Mouse (Mus musculus) stomach, postnatal 0 days (tissue): ENCODE results near the gene Unc5b. TPM values are rescaled to one million over a fixed set of nuclear protein-coding genes. Genes with fewer than 3 reads are reported as not detected.

Experiments
- ATAC-seq: fragments of 200-750 bp; cut with Nextera tagmentation; 2 replicates; pipeline ENCODE4 v1.8.0; 2017; ENCODE audit not compliant: low FRiP score, low TSS enrichment
- DNase-seq: peaks from one replicate; pipeline ENCODE4 v3.0.0-alpha.2; 2016; ENCODE audit warnings: low spot score
- H3K27ac ChIP-seq: fragments of 300-500 bp; sonication (generic); replicated peaks from 2 replicates; pipeline ENCODE4 v1.5.1; 2014; ENCODE audit warnings: mild to moderate bottlenecking, control low read depth
- H3K27me3 ChIP-seq: fragments of 300-500 bp; sonication (generic); 2 replicates; pipeline ENCODE4 v1.6.1; 2014; ENCODE audit warnings: low read length; ENCODE audit not compliant: control insufficient read depth, insufficient read depth
- H3K36me3 ChIP-seq: fragments of 300-500 bp; sonication (generic); 2 replicates; pipeline ENCODE4 v1.6.1; 2014; ENCODE audit warnings: low read length, mixed read lengths; ENCODE audit not compliant: control insufficient read depth, insufficient read depth
- H3K4me1 ChIP-seq: fragments of 300-500 bp; sonication (generic); replicated peaks from 2 replicates; pipeline ENCODE4 v1.6.1; 2014; ENCODE audit warnings: antibody characterized with exemption; ENCODE audit not compliant: control insufficient read depth, insufficient read depth
- H3K4me2 ChIP-seq: fragments of 300-500 bp; sonication (generic); replicated peaks from 2 replicates; pipeline ENCODE4 v1.6.1; 2014; ENCODE audit warnings: low read depth, mild to moderate bottlenecking, control low read depth, moderate library complexity
- H3K4me3 ChIP-seq: fragments of 300-500 bp; sonication (generic); 2 replicates; pipeline ENCODE4 v1.5.1; 2014; ENCODE audit warnings: low read depth, low read length, control low read depth
- H3K9ac ChIP-seq: fragments of 300-500 bp; sonication (generic); 2 replicates; pipeline ENCODE4 v1.6.1; 2014; ENCODE audit warnings: mild to moderate bottlenecking, low read length, control low read depth, mixed read lengths
- H3K9me3 ChIP-seq: fragments of 300-500 bp; sonication (generic); 2 replicates; pipeline ENCODE4 v1.6.1; 2016; ENCODE audit warnings: low read length; ENCODE audit not compliant: control insufficient read depth
- CTCF ChIP-seq: IDR thresholded peaks from 2 replicates; pipeline ENCODE4 v1.5.1; 2016; ENCODE audit warnings: antibody characterized with exemption, low read depth, mild to moderate bottlenecking, moderate library complexity
- EP300 ChIP-seq: optimal IDR thresholded peaks from 2 replicates; pipeline ENCODE3; 2016; ENCODE audit warnings: antibody characterized with exemption
- WGBS: fragments of 180-500 bp; shearing (Covaris S2); extraction: QIAGEN DNeasy Blood & Tissue Kit; methylation state at CpG from one replicate; pipeline ENCODE4 v1.1.7; 2014; 5-methylcytosine and 5-hydroxymethylcytosine counted together
- polyA plus RNA-seq: library from polyadenylated mRNA; unstranded; fragments of >200 nt; fragmentation: Nextera tagmentation; extraction: Ambion mirVana; gene quantifications from 2 replicates; pipeline ENCODE4 v1.2.1, GENCODE M21; 2015

The Unc5b gene
- polyA plus RNA-seq, 1 experiment from 2014 or later = 3.8 TPM

- Histone ChIP-seq H3K4me3 (no peak overlapping the region), H3K36me3 (no peaks in the 10 kb centered on the region), H3K4me2 (no peak overlapping the region), H3K27ac (no peak overlapping the region), H3K27me3 (no peaks in the 10 kb centered on the region), H3K4me1 (peaks cover 4% of the 10 kb centered on the region; the same call in 1 of the 2 replicates), H3K9ac (no peak overlapping the region), H3K9me3 (no peaks in the 10 kb centered on the region)
- DNase-seq (no peak), ATAC-seq (no peak)
- 95% methylated on average over 7 of the region's 7 CpGs for WGBS
- TF ChIP-seq EP300 (no peak), CTCF (no peak)
Observed at GRCm38 (mm10) chr10:60818708-60819107, 12.7 kb downstream of the Unc5b start.

GRCm38 (mm10) chr10:60817868-60818267 is 13.5 kb downstream of the Unc5b start:
- no peak overlapping the region for H3K27ac ChIP-seq
- H3K4me3 ChIP-seq = no peak overlapping the region
- WGBS = 94% methylated on average over 6 of the region's 6 CpGs
- H3K36me3 ChIP-seq = no peaks in the 10 kb centered on the region
- ATAC-seq (no peak), DNase-seq (no peak)
- no peak overlapping the region for H3K4me2 ChIP-seq
- H3K9ac ChIP-seq = no peak overlapping the region
- TF ChIP-seq CTCF (no peak), EP300 (no peak)
- no peaks in the 10 kb centered on the region for H3K27me3 ChIP-seq
- peaks cover 4% of the 10 kb centered on the region; the same call in 1 of the 2 replicates for H3K4me1 ChIP-seq
- H3K9me3 ChIP-seq = no peaks in the 10 kb centered on the region

- no peak for TF ChIP-seq EP300
- no peak for TF ChIP-seq CTCF
- Histone ChIP-seq H3K36me3 (no peaks in the 10 kb centered on the region), H3K4me2 (no peak overlapping the region), H3K9ac (no peak overlapping the region), H3K27me3 (no peaks in the 10 kb centered on the region), H3K9me3 (no peaks in the 10 kb centered on the region), H3K4me1 (peaks cover 4% of the 10 kb centered on the region; the same call in 1 of the 2 replicates), H3K4me3 (no peak overlapping the region), H3K27ac (peak overlapping the region; percentile 24; the same call in 1 of the 2 replicates)
- WGBS = 34% methylated on average over 14 of the region's 14 CpGs
- DNase-seq = peak; percentile 67
- peak; percentile 65 for ATAC-seq
Observed at GRCm38 (mm10) chr10:60816872-60817648, 14.3 kb downstream of the Unc5b start.

GRCm38 (mm10) chr10:60815855-60816254 is 15.5 kb downstream of the Unc5b start:
- DNase-seq (no peak), ATAC-seq (peak; percentile 28; the same call in 1 of the 2 replicates)
- Histone ChIP-seq H3K9me3 (no peaks in the 10 kb centered on the region), H3K27ac (no peak overlapping the region), H3K9ac (no peak overlapping the region), H3K27me3 (no peaks in the 10 kb centered on the region), H3K4me3 (no peak overlapping the region), H3K4me2 (no peak overlapping the region), H3K4me1 (peaks cover 4% of the 10 kb centered on the region; the same call in 1 of the 2 replicates), H3K36me3 (no peaks in the 10 kb centered on the region)
- TF ChIP-seq CTCF = no peak
- WGBS = 21% methylated on average over 1 of the region's 1 CpGs

- Histone ChIP-seq H3K9ac (no peak overlapping the region), H3K9me3 (no peaks in the 10 kb centered on the region), H3K4me1 (peaks cover 4% of the 10 kb centered on the region; the same call in 1 of the 2 replicates), H3K36me3 (no peaks in the 10 kb centered on the region), H3K27me3 (no peaks in the 10 kb centered on the region), H3K4me3 (no peak overlapping the region), H3K4me2 (no peak overlapping the region), H3K27ac (peak overlapping the region; percentile 1; the same call in 1 of the 2 replicates)
- no peak for TF ChIP-seq EP300
- DNase-seq (no peak), ATAC-seq (no peak)
- WGBS = 42% methylated on average over 5 of the region's 6 CpGs
Observed at GRCm38 (mm10) chr10:60815059-60815458, 16.3 kb downstream of the Unc5b start.

GRCm38 (mm10) chr10:60814444-60815057 is 16.8 kb downstream of the Unc5b start:
- no peaks in the 10 kb centered on the region for H3K27me3 ChIP-seq
- no peak for TF ChIP-seq EP300
- no peak for TF ChIP-seq CTCF
- 33% methylated on average over 10 of the region's 10 CpGs for WGBS
- H3K4me2 ChIP-seq = no peak overlapping the region
- H3K9ac ChIP-seq = no peak overlapping the region
- ATAC-seq (peak; percentile 11; the same call in 1 of the 2 replicates), DNase-seq (no peak)
- H3K27ac ChIP-seq = peak overlapping the region; percentile 1; the same call in 1 of the 2 replicates
- H3K4me3 ChIP-seq = no peak overlapping the region
- no peaks in the 10 kb centered on the region for H3K9me3 ChIP-seq
- H3K36me3 ChIP-seq = no peaks in the 10 kb centered on the region
- peaks cover 4% of the 10 kb centered on the region; the same call in 1 of the 2 replicates for H3K4me1 ChIP-seq
